Mouse (Mus musculus) hindbrain, embryonic 16.5 days (tissue): ENCODE measurements at regions not wholly inside any gene's neighbourhood (a gene's known extent, or its start where the extent isn't known, plus 50 kb on each side); places are given as distances from the start of the nearest gene placed in this dataset.

Experiments used
- ATAC-seq: fragments of 200-750 bp; cut with Nextera tagmentation; 2 replicates; pipeline ENCODE4 v1.8.0; 2017; ENCODE audit warnings: moderate TSS enrichment, moderate library complexity
- H3K27ac ChIP-seq: fragments of 300-500 bp; sonication (generic); 2 replicates; pipeline ENCODE4 v1.5.1; 2014; ENCODE audit warnings: low read depth, mild to moderate bottlenecking, control low read depth, low read length, moderate library complexity
- H3K27me3 ChIP-seq: fragments of 300-500 bp; sonication (generic); replicated peaks from 2 replicates; pipeline ENCODE4 v1.6.1; 2014; ENCODE audit warnings: low read length; ENCODE audit not compliant: control insufficient read depth, insufficient read depth
- H3K36me3 ChIP-seq: fragments of 300-500 bp; sonication (generic); 2 replicates; pipeline ENCODE4 v1.6.1; 2014; ENCODE audit warnings: mild to moderate bottlenecking, low read length, moderate library complexity, mixed read lengths; ENCODE audit not compliant: control insufficient read depth, insufficient read depth
- H3K4me1 ChIP-seq: fragments of 300-500 bp; sonication (generic); 2 replicates; pipeline ENCODE4 v1.6.1; 2014; ENCODE audit warnings: low read depth, low read length; ENCODE audit not compliant: control insufficient read depth, insufficient read depth
- H3K4me2 ChIP-seq: fragments of 300-500 bp; sonication (generic); 2 replicates; pipeline ENCODE4 v1.6.1; 2014; ENCODE audit warnings: mild to moderate bottlenecking, low read length, control low read depth, moderate library complexity
- H3K4me3 ChIP-seq: fragments of 300-500 bp; sonication (generic); 2 replicates; pipeline ENCODE4 v1.5.1; 2014; ENCODE audit warnings: mild to moderate bottlenecking, low read length, control low read depth, moderate library complexity
- H3K9ac ChIP-seq: fragments of 300-500 bp; sonication (generic); 2 replicates; pipeline ENCODE4 v1.6.1; 2014; ENCODE audit warnings: low read depth, mild to moderate bottlenecking, control low read depth, low read length, moderate library complexity
- H3K9me3 ChIP-seq: fragments of 300-500 bp; sonication (generic); 2 replicates; pipeline ENCODE4 v1.6.1; 2014; ENCODE audit warnings: mild to moderate bottlenecking, low read length, moderate library complexity; ENCODE audit not compliant: control insufficient read depth
- WGBS: fragments of 180-500 bp; shearing (Covaris S2); extraction: QIAGEN DNeasy Blood & Tissue Kit; methylation state at CpG from one replicate; pipeline ENCODE4 v1.1.7; 2014; 5-methylcytosine and 5-hydroxymethylcytosine counted together

- Histone ChIP-seq H3K4me2 (no peak overlapping the region), H3K4me3 (no peak overlapping the region), H3K9me3 (no peaks in the 10 kb centered on the region), H3K4me1 (no peaks in the 10 kb centered on the region), H3K9ac (no peak overlapping the region), H3K27ac (no peak overlapping the region), H3K36me3 (no peaks in the 10 kb centered on the region), H3K27me3 (no peaks in the 10 kb centered on the region)
- WGBS: 93% methylated on average over 6 of the region's 6 CpGs
- ATAC-seq: no peak
These were observed 130.6 kb upstream of the Lpp start for GRCm38 (mm10) chr16:24262701-24263100.

- WGBS: 80% methylated on average over 3 of the region's 3 CpGs
- Histone ChIP-seq H3K36me3 (no peaks in the 10 kb centered on the region), H3K4me2 (no peak overlapping the region), H3K9ac (no peak overlapping the region), H3K9me3 (no peaks in the 10 kb centered on the region), H3K4me1 (no peaks in the 10 kb centered on the region), H3K27ac (no peak overlapping the region), H3K27me3 (no peaks in the 10 kb centered on the region), H3K4me3 (no peak overlapping the region)
- no peak for ATAC-seq
These were observed 133.5 kb upstream of the Lpp start for GRCm38 (mm10) chr16:24259711-24260230.

- no peak overlapping the region for H3K4me3 ChIP-seq
- no peak for ATAC-seq
- H3K36me3 ChIP-seq: no peaks in the 10 kb centered on the region
- no peaks in the 10 kb centered on the region for H3K4me1 ChIP-seq
- 68% methylated on average over 1 of the region's 1 CpGs for WGBS
- no peaks in the 10 kb centered on the region for H3K9me3 ChIP-seq
- H3K27ac ChIP-seq: no peak overlapping the region
- H3K9ac ChIP-seq: no peak overlapping the region
- no peaks in the 10 kb centered on the region for H3K27me3 ChIP-seq
- H3K4me2 ChIP-seq: no peak overlapping the region
These were observed 134.3 kb upstream of the Lpp start for GRCm38 (mm10) chr16:24258991-24259390.

- Histone ChIP-seq H3K27me3 (no peaks in the 10 kb centered on the region), H3K9me3 (no peaks in the 10 kb centered on the region), H3K4me2 (no peak overlapping the region), H3K4me3 (no peak overlapping the region), H3K36me3 (no peaks in the 10 kb centered on the region), H3K27ac (no peak overlapping the region), H3K4me1 (no peaks in the 10 kb centered on the region), H3K9ac (no peak overlapping the region)
- no peak for ATAC-seq
- WGBS: 63% methylated on average over 10 of the region's 10 CpGs
These were observed 138.3 kb upstream of the Lpp start for GRCm38 (mm10) chr16:24255037-24255436.

- no peak for ATAC-seq
- Histone ChIP-seq H3K9ac (no peak overlapping the region), H3K4me2 (no peak overlapping the region), H3K9me3 (no peaks in the 10 kb centered on the region), H3K27me3 (no peaks in the 10 kb centered on the region), H3K27ac (no peak overlapping the region), H3K36me3 (no peaks in the 10 kb centered on the region), H3K4me1 (no peaks in the 10 kb centered on the region), H3K4me3 (no peak overlapping the region)
These were observed 138.7 kb upstream of the Lpp start for GRCm38 (mm10) chr16:24254590-24254989.

GRCm38 (mm10) chr16:24254143-24254542 is 139.2 kb upstream of the Lpp start:
- Histone ChIP-seq H3K4me3 (no peak overlapping the region), H3K27me3 (no peaks in the 10 kb centered on the region), H3K36me3 (no peaks in the 10 kb centered on the region), H3K9me3 (no peaks in the 10 kb centered on the region), H3K9ac (no peak overlapping the region), H3K4me2 (no peak overlapping the region), H3K27ac (no peak overlapping the region), H3K4me1 (no peaks in the 10 kb centered on the region)
- no peak for ATAC-seq
- 92% methylated on average over 4 of the region's 4 CpGs for WGBS

GRCm38 (mm10) chr16:24247291-24247690 is 146.0 kb upstream of the Lpp start:
- no peak overlapping the region for H3K4me2 ChIP-seq
- WGBS: 79% methylated on average over 5 of the region's 5 CpGs

GRCm38 (mm10) chr16:24238075-24238555 is 155.2 kb upstream of the Lpp start:
- no peak overlapping the region for H3K4me2 ChIP-seq
- no peaks in the 10 kb centered on the region for H3K27me3 ChIP-seq
- H3K36me3 ChIP-seq: no peaks in the 10 kb centered on the region
- 81% methylated on average over 3 of the region's 3 CpGs for WGBS
- H3K27ac ChIP-seq: no peak overlapping the region
- no peaks in the 10 kb centered on the region for H3K9me3 ChIP-seq
- no peak for ATAC-seq
- H3K4me3 ChIP-seq: no peak overlapping the region
- no peaks in the 10 kb centered on the region for H3K4me1 ChIP-seq
- no peak overlapping the region for H3K9ac ChIP-seq

More at GRCm38 (mm10) chr16:24247291-24247690, 146.0 kb upstream of the Lpp start:
- H3K27me3 ChIP-seq: no peaks in the 10 kb centered on the region
- H3K9me3 ChIP-seq: no peaks in the 10 kb centered on the region
- H3K27ac ChIP-seq: no peak overlapping the region
- no peak overlapping the region for H3K4me3 ChIP-seq
- H3K9ac ChIP-seq: no peak overlapping the region
- ATAC-seq: no peak
- H3K4me1 ChIP-seq: no peaks in the 10 kb centered on the region
- no peaks in the 10 kb centered on the region for H3K36me3 ChIP-seq

- Histone ChIP-seq H3K4me2 (no peak overlapping the region), H3K4me1 (no peaks in the 10 kb centered on the region), H3K27ac (no peak overlapping the region), H3K9me3 (no peaks in the 10 kb centered on the region), H3K27me3 (no peaks in the 10 kb centered on the region), H3K36me3 (no peaks in the 10 kb centered on the region), H3K4me3 (no peak overlapping the region), H3K9ac (no peak overlapping the region)
- ATAC-seq: no peak
- 89% methylated on average over 3 of the region's 3 CpGs for WGBS
These were observed 155.9 kb upstream of the Lpp start for GRCm38 (mm10) chr16:24237425-24237824.

- Histone ChIP-seq H3K4me1 (no peaks in the 10 kb centered on the region; the same call in 1 of the 2 replicates), H3K27me3 (no peaks in the 10 kb centered on the region), H3K36me3 (no peaks in the 10 kb centered on the region), H3K9me3 (no peaks in the 10 kb centered on the region), H3K4me2 (no peak overlapping the region), H3K4me3 (no peak overlapping the region), H3K9ac (no peak overlapping the region), H3K27ac (no peak overlapping the region)
- WGBS: 94% methylated on average over 3 of the region's 3 CpGs
- no peak for ATAC-seq
These were observed 156.3 kb upstream of the Lpp start for GRCm38 (mm10) chr16:24237013-24237412.
